Mouse (Mus musculus): ENCODE measurements around the gene Ugp2. TPM values are rescaled to one million over a fixed set of nuclear protein-coding genes. Genes with fewer than 3 reads are reported as not detected.

The Ugp2 gene
- polyA plus RNA-seq, 1 experiment: 49.8 TPM

DNA sequence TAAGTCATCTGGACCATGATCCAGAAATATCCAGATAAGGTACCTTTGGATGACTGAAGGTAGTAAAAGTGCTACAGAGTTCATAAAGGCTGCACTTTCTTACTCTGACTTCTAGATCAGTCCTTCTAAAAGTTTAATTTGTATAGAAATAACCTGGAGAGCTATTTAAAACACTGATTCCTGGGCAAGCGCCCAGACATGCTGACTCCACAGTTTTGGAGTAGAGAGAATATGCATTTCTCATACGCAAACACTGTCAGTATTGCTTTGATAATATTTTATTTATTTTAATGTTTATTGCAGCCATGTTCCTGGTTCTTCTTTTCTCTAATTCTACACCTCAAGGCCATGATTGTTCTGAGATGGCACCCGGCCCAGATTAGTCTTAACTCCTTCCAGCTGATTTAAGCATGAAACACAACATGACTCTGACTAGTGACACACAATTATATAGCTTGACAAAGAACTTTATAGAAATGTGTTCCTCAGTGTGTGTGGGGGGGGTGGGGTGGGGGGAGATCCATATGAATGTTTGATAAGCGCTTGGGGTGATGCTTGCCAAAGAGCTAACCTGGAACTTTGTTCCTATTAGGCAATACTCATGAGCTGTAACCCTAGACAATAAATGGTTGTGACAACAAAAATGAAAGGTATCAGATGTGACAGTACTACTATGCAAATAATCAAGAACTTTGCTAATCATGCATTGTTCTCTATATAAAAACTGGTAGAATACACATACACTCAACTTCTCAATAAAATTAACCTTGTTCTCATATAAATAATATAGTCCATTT is 7.7 kb downstream of the Ugp2 start:
- WGBS: 89% methylated on average over 4 of the region's 4 CpGs
- H3K4me3 ChIP-seq (replicated peaks; ENCODE audit: insufficient read depth, low read depth, low read length): no peak overlapping the region
- no peaks in the 10 kb centered on the region for H3K27me3 ChIP-seq (ENCODE audit: control insufficient read depth, insufficient read depth, low read length)
- H3K4me1 ChIP-seq (ENCODE audit: control insufficient read depth, insufficient read depth, low read length): no peaks in the 10 kb centered on the region
- DNase-seq: no peak
- no peak for TF ChIP-seq CTCF (IDR thresholded peaks at IDR 0.05; ENCODE audit: borderline replicate concordance, insufficient read depth, low read depth, low read length)
- TF ChIP-seq POLR2A (IDR thresholded peaks at IDR 0.05; ENCODE audit: borderline replicate concordance, insufficient read depth, low read length): no peak
- no peak overlapping the region for H3K27ac ChIP-seq (ENCODE audit: insufficient read depth, low read length)

DNA sequence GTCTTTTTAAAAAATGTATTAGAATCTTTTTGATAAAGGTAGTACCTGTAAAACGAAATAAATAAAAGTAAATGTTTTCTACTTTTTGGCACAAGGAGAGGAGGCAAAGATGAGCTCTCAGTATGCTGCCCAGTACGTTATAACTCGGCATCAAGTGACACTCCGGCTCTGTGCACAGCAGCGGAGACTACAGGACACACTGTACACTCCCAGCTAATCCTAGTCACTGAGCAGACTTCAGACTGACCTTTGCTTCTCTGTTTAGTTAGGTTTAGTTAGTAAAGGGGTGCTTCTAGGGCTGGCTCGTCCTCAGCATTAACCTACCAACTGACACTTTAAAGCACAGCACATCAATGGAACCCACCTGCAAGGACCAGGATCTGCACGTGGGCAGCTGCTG is 19.7 kb downstream of the Ugp2 start:
- H3K4me3 ChIP-seq (replicated peaks; ENCODE audit: insufficient read depth, low read depth, low read length): no peak overlapping the region
- no peaks in the 10 kb centered on the region for H3K4me1 ChIP-seq (ENCODE audit: control insufficient read depth, insufficient read depth, low read length)
- no peaks in the 10 kb centered on the region for H3K27me3 ChIP-seq (ENCODE audit: control insufficient read depth, insufficient read depth, low read length)
- 88% methylated on average over 7 of the region's 7 CpGs for WGBS
- TF ChIP-seq POLR2A (IDR thresholded peaks at IDR 0.05; ENCODE audit: borderline replicate concordance, insufficient read depth, low read length): no peak
- TF ChIP-seq CTCF (IDR thresholded peaks at IDR 0.05; ENCODE audit: borderline replicate concordance, insufficient read depth, low read depth, low read length): no peak
- DNase-seq: no peak
- H3K27ac ChIP-seq (ENCODE audit: insufficient read depth, low read length): no peak overlapping the region

DNA sequence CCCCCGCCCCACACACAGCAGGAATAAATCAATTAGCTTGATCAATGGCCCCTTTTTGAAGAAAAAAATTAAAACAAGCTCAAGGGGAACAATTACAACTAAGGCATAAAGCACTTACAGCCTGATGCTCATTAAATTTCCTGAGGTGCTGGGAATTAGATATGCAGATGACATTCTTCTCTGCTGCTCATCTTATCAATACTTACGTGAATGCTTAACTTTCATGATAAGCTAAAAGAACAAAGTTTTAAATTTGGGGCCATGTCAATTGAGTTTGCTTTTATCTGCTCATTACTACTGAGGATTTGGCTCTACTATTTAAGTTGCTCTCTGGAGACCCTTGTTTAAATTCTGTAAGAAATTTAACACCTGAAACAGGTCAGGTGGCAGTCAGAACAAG is 22.1 kb downstream of the Ugp2 start:
- Histone ChIP-seq H3K4me1 (ENCODE audit: control insufficient read depth, insufficient read depth, low read length) (no peaks in the 10 kb centered on the region), H3K27me3 (ENCODE audit: control insufficient read depth, insufficient read depth, low read length) (no peaks in the 10 kb centered on the region), H3K27ac (ENCODE audit: insufficient read depth, low read length) (no peak overlapping the region), H3K4me3 (replicated peaks; ENCODE audit: insufficient read depth, low read depth, low read length) (no peak overlapping the region)
- TF ChIP-seq CTCF (IDR thresholded peaks at IDR 0.05; ENCODE audit: borderline replicate concordance, insufficient read depth, low read depth, low read length): no peak
- WGBS: 97% methylated on average over 2 of the region's 2 CpGs
- no peak for DNase-seq

- H3K27me3 ChIP-seq (ENCODE audit: control insufficient read depth, insufficient read depth, low read length): no peaks in the 10 kb centered on the region
- 95% methylated on average over 3 of the region's 3 CpGs for WGBS
- no peak for DNase-seq
These were observed 25.0 kb downstream of the Ugp2 start for GRCm38 (mm10) chr11:21346020-21346419.

DNA sequence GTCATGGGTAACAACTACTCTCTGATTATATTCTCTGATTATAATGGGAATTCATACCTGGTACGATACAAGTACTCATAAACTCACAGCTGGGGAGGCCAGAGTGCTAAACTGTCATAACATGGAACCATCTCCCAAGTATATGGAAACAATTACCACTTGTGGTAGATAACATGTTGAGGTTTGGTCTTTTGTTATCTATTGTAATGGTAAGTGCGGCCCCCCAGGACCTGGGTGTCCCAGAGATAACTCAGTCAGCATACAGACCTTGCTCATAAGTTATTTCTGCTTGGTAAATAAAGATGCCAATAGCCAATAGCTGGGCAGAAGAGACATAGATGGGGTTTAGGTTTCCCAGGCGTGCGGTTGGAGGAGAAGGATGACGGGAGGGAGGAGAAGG is 27.5 kb downstream of the Ugp2 start:
- 96% methylated on average over 5 of the region's 5 CpGs for WGBS
- no peaks in the 10 kb centered on the region for H3K4me1 ChIP-seq (ENCODE audit: control insufficient read depth, insufficient read depth, low read length)
- TF ChIP-seq CTCF (IDR thresholded peaks at IDR 0.05; ENCODE audit: borderline replicate concordance, insufficient read depth, low read depth, low read length): no peak
- no peak for TF ChIP-seq POLR2A (IDR thresholded peaks at IDR 0.05; ENCODE audit: borderline replicate concordance, insufficient read depth, low read length)
- H3K4me3 ChIP-seq (replicated peaks; ENCODE audit: insufficient read depth, low read depth, low read length): no peak overlapping the region
- DNase-seq: no peak
- H3K27ac ChIP-seq (ENCODE audit: insufficient read depth, low read length): no peak overlapping the region
- H3K27me3 ChIP-seq (ENCODE audit: control insufficient read depth, insufficient read depth, low read length): no peaks in the 10 kb centered on the region

More at GRCm38 (mm10) chr11:21346020-21346419, 25.0 kb downstream of the Ugp2 start:
- Histone ChIP-seq H3K4me3 (replicated peaks; ENCODE audit: insufficient read depth, low read depth, low read length) (no peak overlapping the region), H3K27ac (ENCODE audit: insufficient read depth, low read length) (no peak overlapping the region), H3K4me1 (ENCODE audit: control insufficient read depth, insufficient read depth, low read length) (no peaks in the 10 kb centered on the region)
- TF ChIP-seq POLR2A (IDR thresholded peaks at IDR 0.05; ENCODE audit: borderline replicate concordance, insufficient read depth, low read length) (no peak), CTCF (IDR thresholded peaks at IDR 0.05; ENCODE audit: borderline replicate concordance, insufficient read depth, low read depth, low read length) (no peak)

DNA sequence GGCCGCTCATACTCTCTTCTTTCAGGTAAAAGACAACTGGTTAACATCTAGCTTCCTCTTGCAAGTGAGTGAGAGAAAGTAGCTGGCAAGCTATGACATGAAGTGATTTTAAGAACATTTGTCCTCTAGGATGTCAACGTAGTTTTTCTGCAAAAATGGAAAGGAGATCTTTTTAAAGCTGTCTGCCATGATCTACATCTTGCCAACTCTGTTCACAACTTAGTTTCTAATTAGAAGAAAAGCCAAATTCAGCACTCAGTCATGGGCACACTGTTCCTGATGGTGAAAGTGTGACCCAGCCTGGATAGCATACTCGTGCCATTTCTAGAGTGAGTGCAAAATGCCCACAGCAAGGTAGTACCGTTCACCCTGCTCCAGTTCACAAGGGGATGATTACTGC is 31.9 kb downstream of the Ugp2 start:
- no peaks in the 10 kb centered on the region for H3K4me1 ChIP-seq (ENCODE audit: control insufficient read depth, insufficient read depth, low read length)
- 79% methylated on average over 4 of the region's 4 CpGs for WGBS
- no peak overlapping the region for H3K27ac ChIP-seq (ENCODE audit: insufficient read depth, low read length)
- no peak for DNase-seq
- no peaks in the 10 kb centered on the region for H3K27me3 ChIP-seq (ENCODE audit: control insufficient read depth, insufficient read depth, low read length)
- no peak overlapping the region for H3K4me3 ChIP-seq (replicated peaks; ENCODE audit: insufficient read depth, low read depth, low read length)
- TF ChIP-seq POLR2A (IDR thresholded peaks at IDR 0.05; ENCODE audit: borderline replicate concordance, insufficient read depth, low read length) (no peak), CTCF (IDR thresholded peaks at IDR 0.05; ENCODE audit: borderline replicate concordance, insufficient read depth, low read depth, low read length) (no peak)

DNA sequence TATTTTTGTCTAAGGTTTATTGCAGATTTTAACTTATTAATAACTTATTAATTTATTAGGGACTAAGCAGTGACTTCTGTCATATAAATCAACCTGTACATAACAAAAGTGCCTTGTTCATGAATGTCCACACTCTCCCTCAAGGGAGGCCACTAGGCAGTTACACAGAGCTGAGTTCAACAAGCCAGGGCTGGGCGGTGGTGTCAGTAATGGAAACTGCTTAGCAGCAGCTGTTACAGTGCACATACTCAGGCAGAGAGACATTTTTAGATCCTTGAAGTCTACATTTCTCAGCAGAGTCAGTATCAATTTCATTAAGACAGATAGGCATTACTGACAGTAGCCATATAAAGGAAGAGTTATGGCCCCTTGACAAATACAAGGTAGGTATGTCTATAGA is 33.1 kb downstream of the Ugp2 start:
- TF ChIP-seq CTCF (IDR thresholded peaks at IDR 0.05; ENCODE audit: borderline replicate concordance, insufficient read depth, low read depth, low read length) (no peak), POLR2A (IDR thresholded peaks at IDR 0.05; ENCODE audit: borderline replicate concordance, insufficient read depth, low read length) (no peak)
- no peak overlapping the region for H3K4me3 ChIP-seq (replicated peaks; ENCODE audit: insufficient read depth, low read depth, low read length)
- DNase-seq: no peak
- 87% methylated on average over 1 of the region's 1 CpGs for WGBS
- no peaks in the 10 kb centered on the region for H3K27me3 ChIP-seq (ENCODE audit: control insufficient read depth, insufficient read depth, low read length)
- no peaks in the 10 kb centered on the region for H3K4me1 ChIP-seq (ENCODE audit: control insufficient read depth, insufficient read depth, low read length)
- no peak overlapping the region for H3K27ac ChIP-seq (ENCODE audit: insufficient read depth, low read length)

GRCm38 (mm10) chr11:21332639-21333295 is 38.2 kb downstream of the Ugp2 start:
- Histone ChIP-seq H3K4me3 (replicated peaks; ENCODE audit: insufficient read depth, low read depth, low read length) (no peak overlapping the region), H3K4me1 (ENCODE audit: control insufficient read depth, insufficient read depth, low read length) (no peaks in the 10 kb centered on the region), H3K27ac (ENCODE audit: insufficient read depth, low read length) (no peak overlapping the region), H3K27me3 (ENCODE audit: control insufficient read depth, insufficient read depth, low read length) (no peaks in the 10 kb centered on the region)
- TF ChIP-seq CTCF (IDR thresholded peaks at IDR 0.05; ENCODE audit: borderline replicate concordance, insufficient read depth, low read depth, low read length) (no peak), POLR2A (IDR thresholded peaks at IDR 0.05; ENCODE audit: borderline replicate concordance, insufficient read depth, low read length) (no peak)
- 92% methylated on average over 5 of the region's 5 CpGs for WGBS
- no peak for DNase-seq
